Mouse (Mus musculus) heart, adult 2 months (tissue): ENCODE results near the gene Tbc1d22b.

Source experiments
- CTCF ChIP-seq: fragments of 200-600 bp; IDR thresholded peaks from 2 replicates; pipeline ENCODE4 v1.8.1; 2022; ENCODE audit warnings: antibody characterized with exemption, mild to moderate bottlenecking, moderate library complexity
- EP300 ChIP-seq: fragments of 200-500 bp; IDR thresholded peaks from 2 replicates; pipeline ENCODE4 v1.6.1; 2011; ENCODE audit warnings: low read depth, low read length, control low read depth; ENCODE audit not compliant: insufficient read depth

DNA sequence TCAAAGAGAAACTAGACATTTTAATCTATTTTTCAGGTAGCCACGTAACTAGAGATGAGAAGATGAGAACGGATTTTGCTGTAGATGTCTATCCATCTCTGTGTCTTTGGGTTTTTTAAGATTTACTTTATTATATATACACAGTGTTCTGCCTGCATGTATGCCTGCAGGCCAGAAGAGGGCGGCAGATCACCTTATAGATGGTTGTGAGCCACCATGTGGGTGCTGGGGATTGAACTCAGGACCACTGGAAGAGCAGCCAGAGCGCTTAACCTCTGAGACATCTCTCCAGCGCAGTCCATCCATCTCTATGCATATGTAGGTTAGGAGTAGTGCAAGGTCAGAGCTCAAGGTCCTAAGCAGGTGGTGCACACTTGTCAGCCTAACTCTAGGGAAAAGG lies 45.9 kb upstream of the Tbc1d22b start:
- peak; percentile 61 for TF ChIP-seq CTCF
- no peak for TF ChIP-seq EP300
